Mouse (Mus musculus) hindbrain, embryonic 13.5 days (tissue): ENCODE measurements around the gene Gemin7. TPM values are rescaled to one million over a fixed set of nuclear protein-coding genes. Genes with fewer than 3 reads are reported as not detected.

Experiments
- polyA plus RNA-seq: library from polyadenylated mRNA; unstranded; fragments of >200 nt; fragmentation: Nextera tagmentation; extraction: Ambion mirVana; gene quantifications from 2 replicates; pipeline ENCODE4 v1.2.1, GENCODE M21; 2015

Gemin7 gene
- polyA plus RNA-seq, 1 experiment from 2014 or later = 139 TPM

Other genes starting within 250 kb of the Gemin7 start
- 84.9 and 96.6 TPM in 2 replicates for gene Ercc1, start 232.8 kb downstream of the Gemin7 start, polyA plus RNA-seq
- 20.9 and 22.1 TPM in 2 replicates for gene Cd3eap, start 218.1 kb downstream of the Gemin7 start, polyA plus RNA-seq
- 1.4 and 2.2 TPM in 2 replicates for gene Ppp1r13l, start 217.8 kb downstream of the Gemin7 start, polyA plus RNA-seq
- 20.9 and 28.4 TPM in 2 replicates for gene Ercc2, start 195.6 kb downstream of the Gemin7 start, polyA plus RNA-seq
- 2.1 and 2.4 TPM in 2 replicates for gene Klc3, start 173.5 kb downstream of the Gemin7 start, polyA plus RNA-seq
- 0.81 and 0.87 TPM in 2 replicates for gene Ckm, start 172.8 kb downstream of the Gemin7 start, polyA plus RNA-seq
- gene Mark4, start 118.8 kb downstream of the Gemin7 start, polyA plus RNA-seq = 16.1 TPM in 2 replicates
- 0.38 and 0.43 TPM in 2 replicates for gene Exoc3l2, start 114.3 kb downstream of the Gemin7 start, polyA plus RNA-seq
- gene Bloc1s3, start 69.2 kb downstream of the Gemin7 start, polyA plus RNA-seq = 3.2 and 3.5 TPM in 2 replicates
- gene Trappc6a, start 69.2 kb downstream of the Gemin7 start, polyA plus RNA-seq = 43.9 and 44.9 TPM in 2 replicates
- 0.32 and 0.50 TPM in 2 replicates for gene Nkpd1, start 59.8 kb downstream of the Gemin7 start, polyA plus RNA-seq
- 32.1 and 32.7 TPM in 2 replicates for gene Ppp1r37, start 14.5 kb downstream of the Gemin7 start, polyA plus RNA-seq
- 0.17 and 0.22 TPM in 2 replicates for gene Zfp296, start 308 bp downstream of the Gemin7 start, polyA plus RNA-seq
- gene Clasrp, start 26.9 kb upstream of the Gemin7 start, polyA plus RNA-seq = 54.2 and 60.5 TPM in 2 replicates
- 4.9 and 5.4 TPM in 2 replicates for gene Relb, start 51.8 kb upstream of the Gemin7 start, polyA plus RNA-seq
- 108 and 109 TPM in 2 replicates for gene Clptm1, start 87.4 kb upstream of the Gemin7 start, polyA plus RNA-seq
- gene Apoc2, start 100.3 kb upstream of the Gemin7 start, polyA plus RNA-seq = 0.56 TPM in 1 of 2 replicates, not detected in the other
- not detected in 2 replicates for gene Gm44805, start 103.8 kb upstream of the Gemin7 start, polyA plus RNA-seq
- 0.12 TPM in 1 of 2 replicates, not detected in the other for gene Apoc4, start 103.9 kb upstream of the Gemin7 start, polyA plus RNA-seq
- gene Apoc1, start 115.1 kb upstream of the Gemin7 start, polyA plus RNA-seq = 2.7 and 3.8 TPM in 2 replicates
- gene Apoe, start 121.6 kb upstream of the Gemin7 start, polyA plus RNA-seq = 339 and 374 TPM in 2 replicates
- gene Tomm40, start 137.8 kb upstream of the Gemin7 start, polyA plus RNA-seq = 119 and 124 TPM in 2 replicates
- 49.1 and 49.8 TPM in 2 replicates for gene Nectin2, start 172.9 kb upstream of the Gemin7 start, polyA plus RNA-seq
- gene Bcam, start 193.4 kb upstream of the Gemin7 start, polyA plus RNA-seq = 8.1 and 10.7 TPM in 2 replicates
- not detected in 2 replicates for gene Cblc, start 219.2 kb upstream of the Gemin7 start, polyA plus RNA-seq
- gene Bcl3, start 245.2 kb upstream of the Gemin7 start, polyA plus RNA-seq = 0.60 and 1.5 TPM in 2 replicates